Mouse (Mus musculus) hindbrain, postnatal 0 days (tissue): ENCODE measurements at regions not wholly inside any gene's neighbourhood (a gene's known extent, or its start where the extent isn't known, plus 50 kb on each side); places are given as distances from the start of the nearest gene placed in this dataset.
A peak's percentile ranks its signal among the peaks of the same experiment; 100 is the strongest.

ENCODE experiments used
- ATAC-seq: fragments of 200-750 bp; cut with Nextera tagmentation; 2 replicates; pipeline ENCODE4 v1.8.0; 2017; ENCODE audit warnings: mild to moderate bottlenecking, moderate TSS enrichment, moderate library complexity
- DNase-seq: peaks from one replicate; pipeline ENCODE4 v3.0.0-alpha.2; 2015; ENCODE audit warnings: low spot score
- H3K27ac ChIP-seq: fragments of 300-500 bp; sonication (generic); 2 replicates; pipeline ENCODE4 v1.5.1; 2014; ENCODE audit warnings: mild to moderate bottlenecking
- H3K27me3 ChIP-seq: fragments of 300-500 bp; sonication (generic); 2 replicates; pipeline ENCODE4 v1.6.1; 2014; ENCODE audit warnings: low read length, mixed read lengths; ENCODE audit not compliant: insufficient read depth
- H3K36me3 ChIP-seq: fragments of 300-500 bp; sonication (generic); 2 replicates; pipeline ENCODE4 v1.6.1; 2014; ENCODE audit warnings: low read length, mixed read lengths; ENCODE audit not compliant: insufficient read depth
- H3K4me1 ChIP-seq: fragments of 300-500 bp; sonication (generic); 2 replicates; pipeline ENCODE4 v1.6.1; 2014; ENCODE audit warnings: antibody characterized with exemption, low read length, mixed read lengths; ENCODE audit not compliant: insufficient read depth
- H3K4me2 ChIP-seq: fragments of 300-500 bp; sonication (generic); 2 replicates; pipeline ENCODE4 v1.6.1; 2014; ENCODE audit warnings: low read depth, mild to moderate bottlenecking, low read length, moderate library complexity, mixed read lengths
- H3K4me3 ChIP-seq: fragments of 300-500 bp; sonication (generic); 2 replicates; pipeline ENCODE4 v1.5.1; 2014; ENCODE audit warnings: low read length
- H3K9ac ChIP-seq: fragments of 300-500 bp; sonication (generic); replicated peaks from 2 replicates; pipeline ENCODE4 v1.6.1; 2014; ENCODE audit warnings: mild to moderate bottlenecking, low read length, moderate library complexity, mixed read lengths
- H3K9me3 ChIP-seq: fragments of 300-500 bp; sonication (generic); 2 replicates; pipeline ENCODE4 v1.6.1; 2016; ENCODE audit warnings: low read length, mixed read lengths
- CTCF ChIP-seq: IDR thresholded peaks from 2 replicates; pipeline ENCODE4 v1.5.1; 2016; ENCODE audit warnings: antibody characterized with exemption, control low read depth, low read depth
- WGBS: fragments of 180-500 bp; shearing (Covaris S2); extraction: QIAGEN DNeasy Blood & Tissue Kit; methylation state at CpG from one replicate; pipeline ENCODE4 v1.1.7; 2014; 5-methylcytosine and 5-hydroxymethylcytosine counted together

DNA sequence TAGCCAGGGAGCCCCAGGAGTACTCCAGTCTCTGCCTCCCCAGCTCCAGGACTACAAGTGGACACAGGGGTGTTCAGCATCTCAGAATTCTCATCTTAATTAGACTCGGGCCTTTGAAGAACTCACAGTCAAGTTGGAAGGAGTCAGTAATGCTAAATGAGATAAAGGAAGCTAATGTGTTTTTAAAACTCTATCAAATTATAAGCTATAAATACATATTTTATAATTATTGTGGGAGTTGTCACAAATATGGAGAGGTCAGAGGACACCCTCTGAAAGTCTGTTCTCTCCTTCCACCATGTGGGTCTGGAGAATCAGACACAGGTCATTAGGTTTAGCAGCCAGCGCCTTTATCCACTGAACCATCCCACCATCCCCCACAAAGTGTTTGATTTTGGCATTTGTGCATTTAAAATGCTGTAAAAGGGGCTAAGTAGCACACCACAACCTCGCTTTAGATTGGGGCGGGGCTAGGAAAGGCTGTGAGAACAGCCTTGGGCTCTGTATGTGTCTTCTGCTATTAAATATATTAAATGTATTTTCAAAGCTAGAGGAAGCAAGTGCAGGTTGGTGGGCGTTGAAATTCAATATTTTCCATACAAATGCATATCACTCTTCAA lies 70.3 kb upstream of the Sall4 start:
- TF ChIP-seq CTCF, result no peak
- H3K4me3 ChIP-seq, result no peak overlapping the region
- H3K36me3 ChIP-seq, result no peaks in the 10 kb centered on the region
- no peaks in the 10 kb centered on the region for H3K9me3 ChIP-seq
- H3K9ac ChIP-seq, result no peak overlapping the region
- H3K27me3 ChIP-seq, result peaks cover 37% of the 10 kb centered on the region
- ATAC-seq (no peak), DNase-seq (no peak)
- 41% methylated on average over 5 of the region's 5 CpGs for whole genome bisulfite sequencing
- no peaks in the 10 kb centered on the region for H3K4me1 ChIP-seq
- H3K4me2 ChIP-seq, result no peak overlapping the region
- H3K27ac ChIP-seq, result no peak overlapping the region

DNA sequence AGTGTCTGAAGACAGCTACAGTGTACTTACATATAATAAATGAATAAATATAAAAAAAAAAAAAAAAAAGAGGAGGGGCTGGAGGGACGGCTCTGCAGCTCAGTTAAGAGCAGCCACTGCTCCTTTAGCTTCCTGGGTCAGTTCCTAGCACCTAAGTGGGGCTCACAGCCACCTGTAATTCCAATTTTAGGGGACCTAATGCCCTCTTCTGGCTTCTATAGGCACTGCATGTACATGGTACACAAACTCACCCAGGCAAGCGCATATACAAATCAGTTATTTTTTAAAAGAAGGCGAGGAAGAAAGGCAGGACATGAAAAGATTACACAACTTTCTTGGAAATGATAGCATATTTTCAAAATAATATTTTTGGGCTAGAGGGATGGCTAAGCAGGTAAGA lies 67.0 kb upstream of the Sall4 start:
- WGBS, result 97% methylated on average over 3 of the region's 3 CpGs
- DNase-seq (no peak), ATAC-seq (no peak)
- Histone ChIP-seq H3K4me3 (no peak overlapping the region), H3K9ac (no peak overlapping the region), H3K4me2 (no peak overlapping the region), H3K27ac (no peak overlapping the region), H3K4me1 (no peaks in the 10 kb centered on the region), H3K27me3 (peaks cover 12% of the 10 kb centered on the region; the same call in 1 of the 2 replicates), H3K9me3 (no peaks in the 10 kb centered on the region), H3K36me3 (no peaks in the 10 kb centered on the region)
- peak; percentile 16; the same call in 1 of the 2 replicates for TF ChIP-seq CTCF

DNA sequence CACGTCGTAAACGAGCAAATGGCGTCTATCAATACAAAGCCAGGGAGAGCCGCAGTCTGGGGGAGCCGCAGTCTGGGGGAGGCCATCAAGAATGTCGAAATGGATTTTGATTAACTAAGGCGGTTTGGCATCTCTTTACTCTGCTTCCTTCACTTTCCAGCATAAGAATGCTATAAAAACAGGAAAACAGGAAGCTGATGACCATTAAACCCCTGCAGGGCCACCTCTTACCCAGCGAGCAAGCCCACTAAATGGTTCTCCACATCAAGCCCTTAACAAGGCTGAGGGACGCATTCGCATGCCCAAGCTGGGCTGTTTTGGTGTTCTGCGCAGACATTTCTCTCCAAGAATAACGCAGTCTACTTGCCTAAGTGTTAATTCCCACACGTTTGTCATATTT lies 64.0 kb upstream of the Sall4 start:
- Histone ChIP-seq H3K36me3 (no peaks in the 10 kb centered on the region), H3K9ac (no peak overlapping the region), H3K4me2 (no peak overlapping the region), H3K9me3 (no peaks in the 10 kb centered on the region), H3K4me3 (no peak overlapping the region), H3K4me1 (no peaks in the 10 kb centered on the region), H3K27me3 (no peaks in the 10 kb centered on the region), H3K27ac (no peak overlapping the region)
- DNase-seq, result no peak
- no peak for ATAC-seq
- 61% methylated on average over 14 of the region's 14 CpGs for WGBS
- TF ChIP-seq CTCF, result no peak

DNA sequence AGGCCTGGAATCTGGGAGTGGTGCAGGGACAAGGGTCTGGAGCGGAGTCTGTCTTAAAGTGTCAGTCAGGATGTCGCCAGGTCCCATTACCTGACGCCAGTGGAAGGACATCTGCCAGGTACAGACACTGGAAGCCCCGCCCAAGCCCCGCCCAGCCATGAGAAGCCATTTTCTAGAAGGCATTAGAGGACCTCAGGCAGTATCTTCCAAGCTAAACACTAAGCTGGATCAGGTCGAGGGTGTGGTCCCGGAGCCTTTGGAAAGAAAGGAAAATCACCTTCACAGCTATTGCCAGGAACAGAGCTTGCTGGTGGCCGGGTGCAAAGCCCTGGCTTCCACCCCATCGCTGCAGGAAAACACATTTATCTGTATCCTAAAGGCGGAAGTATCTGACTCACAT lies 52.9 kb upstream of the Sall4 start:
- WGBS, result 78% methylated on average over 10 of the region's 10 CpGs
- Histone ChIP-seq H3K4me3 (no peak overlapping the region), H3K9ac (no peak overlapping the region), H3K9me3 (no peaks in the 10 kb centered on the region), H3K36me3 (no peaks in the 10 kb centered on the region), H3K27me3 (no peaks in the 10 kb centered on the region), H3K27ac (no peak overlapping the region), H3K4me2 (no peak overlapping the region), H3K4me1 (no peaks in the 10 kb centered on the region)
- DNase-seq, result no peak
- TF ChIP-seq CTCF, result no peak
- ATAC-seq, result no peak
